Mouse (Mus musculus) neural tube, embryonic 12.5 days (tissue): ENCODE results near the gene Fam126b. TPM values are rescaled to one million over a fixed set of nuclear protein-coding genes. Genes with fewer than 3 reads are reported as not detected.

Experiments used
- polyA plus RNA-seq: library from polyadenylated mRNA; unstranded; fragments of >200 nt; fragmentation: Nextera tagmentation; extraction: Ambion mirVana; gene quantifications from 2 replicates; pipeline ENCODE4 v1.2.1, GENCODE M21; 2016

The Fam126b gene
- polyA plus RNA-seq, 1 experiment from 2014 or later: 8.5 TPM

Other genes starting within 250 kb of the Fam126b start
- gene Bzw1, start 193.4 kb downstream of the Fam126b start, polyA plus RNA-seq: 422 and 442 TPM in 2 replicates
- gene Clk1, start 162.3 kb downstream of the Fam126b start, polyA plus RNA-seq: 164 and 177 TPM in 2 replicates
- 58.2 and 60.4 TPM in 2 replicates for gene Nif3l1, start 141.2 kb downstream of the Fam126b start, polyA plus RNA-seq
- gene Ppil3, start 140.8 kb downstream of the Fam126b start, polyA plus RNA-seq: 45.4 and 50.9 TPM in 2 replicates
- 33.1 and 38.1 TPM in 2 replicates for gene Orc2, start 81.2 kb downstream of the Fam126b start, polyA plus RNA-seq
- 168 and 179 TPM in 2 replicates for gene Ndufb3, start 61 bp upstream of the Fam126b start, polyA plus RNA-seq
- not detected in 2 replicates for gene Als2cr12, start 109.7 kb upstream of the Fam126b start, polyA plus RNA-seq
- gene Cflar, start 125.2 kb upstream of the Fam126b start, polyA plus RNA-seq: 21.5 and 22.8 TPM in 2 replicates
- 11.3 and 13.5 TPM in 2 replicates for gene Casp8, start 209.1 kb upstream of the Fam126b start, polyA plus RNA-seq